Mouse (Mus musculus): ENCODE data around the gene Dmkn.
A peak's percentile ranks its signal among the peaks of the same experiment; 100 is the strongest.

The Dmkn gene

DNA sequence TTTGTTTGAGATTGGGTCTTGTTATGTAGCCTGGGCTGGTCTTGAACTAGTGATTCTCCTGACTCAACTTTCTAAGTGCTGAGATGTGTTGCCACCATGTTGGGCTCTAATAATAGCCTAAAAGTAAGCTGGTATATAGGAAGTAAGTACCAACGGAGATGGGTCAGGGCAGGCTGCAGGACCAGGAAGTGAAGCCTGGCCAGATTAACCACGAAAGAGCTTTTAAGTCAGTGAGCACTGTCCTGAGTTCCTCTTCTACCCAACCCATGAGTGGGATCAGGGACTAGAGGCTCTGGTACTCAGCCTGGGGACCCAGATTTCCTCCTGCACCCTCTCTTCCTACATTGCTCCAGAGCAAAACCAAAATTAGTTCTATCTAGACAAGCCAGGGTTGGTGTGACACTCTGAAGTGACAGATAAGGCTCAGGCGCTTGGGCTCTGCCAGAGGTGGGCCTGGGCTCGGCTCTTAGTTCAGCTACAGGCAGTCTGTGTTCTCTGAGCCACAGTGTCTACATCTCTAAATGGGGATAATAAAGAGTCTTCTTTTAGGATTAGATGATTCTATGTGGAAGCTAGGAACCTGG, 1.7 kb upstream of the Dmkn start:
- no peak for DNase-seq (ENCODE audit: low read depth, low spot score)

DNA sequence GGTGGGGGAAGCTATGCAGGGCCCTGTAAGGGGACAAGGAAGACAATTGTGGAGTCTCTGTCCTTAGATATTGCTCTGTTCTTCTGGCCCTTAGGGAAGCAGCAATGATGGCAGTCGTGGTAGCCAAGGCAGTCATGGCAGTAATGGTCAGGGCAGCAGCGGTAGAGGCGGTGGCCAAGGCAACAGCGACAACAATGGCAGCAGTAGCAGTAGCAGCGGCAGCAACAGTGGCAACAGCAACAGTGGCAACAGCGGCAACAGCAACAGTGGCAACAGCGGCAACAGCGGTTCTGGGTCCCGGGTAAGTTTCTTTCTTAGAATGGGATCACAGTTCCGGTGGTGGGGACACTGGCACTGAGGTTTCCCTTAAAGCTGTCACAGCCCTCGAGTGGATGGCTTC, 1.6 kb downstream of the Dmkn start:
- DNase-seq (ENCODE audit: low read depth, low spot score) = no peak

GRCm38 (mm10) chr7:30766408-30766807, 2.9 kb downstream of the Dmkn start:
- DNase-seq (ENCODE audit: low read depth, low spot score) = no peak

GRCm38 (mm10) chr7:30769236-30769635, 5.7 kb downstream of the Dmkn start:
- DNase-seq (ENCODE audit: low read depth, low spot score) = no peak

DNA sequence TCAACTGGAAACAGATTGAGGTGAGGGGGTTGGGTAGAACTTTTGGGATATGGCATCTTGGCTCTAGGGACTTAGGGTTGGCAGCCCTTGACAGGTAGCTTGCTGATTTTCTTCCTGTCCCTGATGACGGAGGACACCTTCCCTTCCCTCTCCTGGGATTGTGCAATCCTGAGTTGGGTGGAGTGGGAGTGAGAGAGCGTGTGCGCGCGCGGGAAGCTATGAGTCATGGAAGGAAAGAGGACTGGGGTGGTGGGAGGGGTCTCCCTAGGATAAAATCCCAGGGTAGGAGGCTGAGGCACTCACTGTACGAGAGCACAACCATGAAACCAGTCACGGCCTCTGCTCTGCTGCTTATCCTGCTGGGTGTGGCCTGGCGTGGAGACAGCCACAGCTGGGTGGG, 12.5 kb downstream of the Dmkn start:
- no peak for DNase-seq (ENCODE audit: low read depth, low spot score)

DNA sequence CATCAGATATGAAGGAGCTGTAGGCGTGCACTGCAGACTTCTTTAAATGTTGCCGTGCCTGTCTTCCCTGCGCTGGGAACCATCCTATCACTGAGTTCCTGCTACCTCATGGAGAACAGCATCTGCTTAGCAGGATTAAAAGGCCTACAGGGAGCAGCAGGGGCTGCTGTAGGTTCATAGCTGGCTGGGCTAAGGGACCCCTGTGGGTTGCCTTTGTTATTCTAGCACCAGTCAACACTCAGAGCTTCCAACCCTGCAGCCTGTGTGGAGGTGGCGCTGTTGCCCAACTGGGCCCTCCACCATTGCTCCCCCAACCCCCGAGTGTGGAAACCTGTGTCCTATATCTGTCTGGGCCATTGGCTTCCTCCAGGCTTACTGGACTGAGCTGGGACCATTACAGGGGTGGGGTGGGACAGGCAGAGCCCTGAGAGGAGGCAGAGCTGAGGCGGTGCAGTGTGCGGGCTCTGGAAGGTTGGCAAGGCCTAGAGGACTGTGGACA, 13.6 kb downstream of the Dmkn start:
- DNase-seq (ENCODE audit: low read depth, low spot score) = peak; percentile 43

GRCm38 (mm10) chr7:30777911-30778310, 14.4 kb downstream of the Dmkn start:
- no peak for DNase-seq (ENCODE audit: low read depth, low spot score)

GRCm38 (mm10) chr7:30781792-30782191, 18.2 kb downstream of the Dmkn start:
- DNase-seq (ENCODE audit: low read depth, low spot score) = no peak

DNA sequence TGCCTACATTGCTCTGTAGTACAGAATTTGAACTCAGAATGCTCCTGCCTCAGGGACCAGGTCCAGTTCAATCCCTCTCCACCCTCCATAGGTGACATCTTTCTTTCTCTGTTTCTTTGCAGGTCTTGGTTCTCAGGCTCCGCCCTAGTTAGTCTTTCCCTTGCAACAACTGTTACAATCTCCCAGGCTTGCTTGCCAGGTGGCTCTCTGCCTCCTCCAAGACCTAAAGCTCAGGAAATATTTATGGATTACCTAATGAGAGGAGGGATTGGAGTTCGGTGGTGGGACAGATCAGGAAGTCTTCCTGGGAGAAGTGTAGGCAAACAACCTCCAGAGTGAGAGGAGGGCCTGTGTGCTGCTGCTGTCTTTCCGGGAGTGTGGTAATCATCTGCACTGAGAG, 19.1 kb downstream of the Dmkn start:
- no peak for DNase-seq (ENCODE audit: low read depth, low spot score)

- DNase-seq (ENCODE audit: low read depth, low spot score) = no peak
Measured at GRCm38 (mm10) chr7:30785154-30785553, 21.6 kb downstream of the Dmkn start.

DNA sequence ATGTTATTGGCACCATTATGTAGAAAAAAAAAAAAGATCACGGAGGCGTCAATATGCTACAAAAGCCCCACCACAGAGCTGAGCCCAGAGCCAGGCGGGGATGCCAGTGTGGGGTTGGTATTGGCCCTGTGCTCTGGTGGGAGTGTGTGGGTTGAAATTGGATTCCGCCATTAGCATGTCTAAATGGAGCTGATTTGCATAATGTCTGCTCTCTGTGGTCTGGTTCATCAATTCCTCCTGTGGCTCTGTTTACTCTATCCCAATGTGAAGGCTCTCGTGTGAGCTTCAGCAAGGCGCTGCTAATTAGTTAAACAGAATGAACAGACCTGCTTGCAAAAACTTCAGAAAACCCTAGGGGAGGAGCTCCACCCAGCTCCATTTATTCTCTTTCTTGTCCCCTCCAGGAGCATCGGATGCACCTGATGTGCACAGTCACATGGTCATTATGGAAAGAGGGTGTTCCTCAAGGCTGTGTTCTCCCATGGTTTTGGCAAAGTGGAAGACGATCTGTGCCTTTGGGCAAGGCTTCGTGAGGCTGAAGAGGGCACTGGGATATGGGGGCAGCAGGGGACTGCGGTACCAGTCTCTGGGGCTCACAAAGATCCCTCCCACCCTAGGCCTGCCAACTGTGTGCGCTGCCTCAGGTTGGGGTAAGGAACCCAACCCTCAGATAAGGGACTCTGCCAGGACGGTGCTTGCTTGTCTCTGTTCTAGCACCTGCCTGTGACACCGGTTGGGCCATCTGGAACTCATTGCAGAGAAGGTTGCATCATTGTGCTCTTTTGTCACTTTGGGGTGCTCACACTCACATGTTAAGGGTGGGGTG, 22.4 kb downstream of the Dmkn start:
- DNase-seq (ENCODE audit: low read depth, low spot score) = no peak

DNA sequence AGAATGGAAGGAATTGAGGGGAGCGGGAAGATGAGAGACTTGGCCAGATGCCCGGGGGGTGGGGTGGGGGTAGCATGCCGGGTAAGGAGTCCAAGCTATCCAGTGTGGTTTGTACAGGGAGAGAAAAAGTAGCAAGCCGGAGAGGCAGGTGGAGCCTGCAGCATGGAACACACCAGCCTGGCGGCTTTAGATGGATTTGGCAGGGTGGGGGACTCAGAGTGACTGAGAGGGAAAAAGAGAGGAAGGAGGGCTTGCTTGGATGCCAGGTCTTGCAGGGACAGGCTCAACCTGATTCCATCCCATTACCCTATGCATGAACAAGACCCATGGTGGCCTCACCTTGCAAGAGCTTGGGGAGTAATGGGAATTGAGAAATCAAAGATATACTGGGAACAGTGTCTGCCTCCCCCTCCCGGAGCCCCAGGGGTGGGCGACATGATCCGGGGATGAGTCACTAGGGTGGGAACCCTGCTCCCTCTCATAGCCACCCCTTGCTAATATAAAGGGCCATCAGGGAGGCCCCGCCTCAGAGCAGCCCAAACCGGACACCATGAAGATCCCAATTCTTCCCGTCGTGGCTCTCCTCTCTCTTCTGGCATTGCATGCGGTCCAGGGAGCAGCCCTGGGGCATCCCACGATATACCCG, 23.9 kb downstream of the Dmkn start, which contains the start of gene Krtdap:
Krtdap (plus strand) TSS at position 520 of the 646 bp plus-strand sequence.
- no peak for DNase-seq (ENCODE audit: low read depth, low spot score)

- no peak for DNase-seq (ENCODE audit: low read depth, low spot score)
Measured at GRCm38 (mm10) chr7:30790141-30790540, 26.6 kb downstream of the Dmkn start.

DNA sequence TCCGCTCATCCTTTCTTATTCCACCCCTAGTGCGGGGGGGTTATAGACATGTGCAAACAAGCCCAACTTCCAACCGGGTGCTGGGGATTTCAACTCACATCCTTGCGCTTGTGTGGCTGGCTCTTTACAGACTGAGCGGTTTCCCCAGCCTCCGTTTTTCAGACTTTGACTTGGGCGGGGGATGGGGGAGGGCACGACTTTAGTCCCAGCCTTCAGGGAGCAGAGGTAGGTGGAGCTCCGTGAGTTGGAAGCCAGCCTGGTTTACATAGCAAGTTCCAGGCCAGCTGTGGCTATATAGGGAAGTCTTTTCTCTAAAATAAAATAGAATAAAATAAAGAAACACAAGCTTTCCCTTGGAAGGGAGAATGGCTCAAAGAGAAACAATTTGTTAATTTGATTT, 28.4 kb downstream of the Dmkn start:
- no peak for DNase-seq (ENCODE audit: low read depth, low spot score)

DNA sequence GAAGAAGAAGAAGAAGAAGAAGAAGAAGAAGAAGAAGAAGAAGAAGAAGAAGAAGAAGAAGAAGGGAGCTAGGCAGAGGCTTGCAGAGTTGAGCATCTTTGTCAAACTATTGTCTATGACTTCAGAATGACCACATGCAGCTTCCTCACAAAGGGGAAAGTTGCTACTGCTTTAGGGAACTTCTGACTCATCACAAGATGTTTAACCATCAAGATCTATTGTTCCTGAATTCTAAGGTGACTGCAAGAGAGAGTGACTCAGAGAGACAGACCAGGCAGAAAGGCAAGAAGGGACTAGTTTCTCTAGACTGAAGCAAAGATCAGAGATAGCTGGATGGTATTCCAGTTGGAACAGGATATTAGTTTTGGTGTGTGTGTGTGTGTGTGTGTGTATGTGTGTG, 31.4 kb downstream of the Dmkn start:
- no peak for DNase-seq (ENCODE audit: low read depth, low spot score)

GRCm38 (mm10) chr7:30796790-30797189, 33.2 kb downstream of the Dmkn start:
- DNase-seq (ENCODE audit: low read depth, low spot score) = no peak

GRCm38 (mm10) chr7:30800653-30801052, 37.1 kb downstream of the Dmkn start:
- no peak for DNase-seq (ENCODE audit: low read depth, low spot score)

GRCm38 (mm10) chr7:30803256-30803655, 39.7 kb downstream of the Dmkn start:
- DNase-seq (ENCODE audit: low read depth, low spot score) = no peak

DNA sequence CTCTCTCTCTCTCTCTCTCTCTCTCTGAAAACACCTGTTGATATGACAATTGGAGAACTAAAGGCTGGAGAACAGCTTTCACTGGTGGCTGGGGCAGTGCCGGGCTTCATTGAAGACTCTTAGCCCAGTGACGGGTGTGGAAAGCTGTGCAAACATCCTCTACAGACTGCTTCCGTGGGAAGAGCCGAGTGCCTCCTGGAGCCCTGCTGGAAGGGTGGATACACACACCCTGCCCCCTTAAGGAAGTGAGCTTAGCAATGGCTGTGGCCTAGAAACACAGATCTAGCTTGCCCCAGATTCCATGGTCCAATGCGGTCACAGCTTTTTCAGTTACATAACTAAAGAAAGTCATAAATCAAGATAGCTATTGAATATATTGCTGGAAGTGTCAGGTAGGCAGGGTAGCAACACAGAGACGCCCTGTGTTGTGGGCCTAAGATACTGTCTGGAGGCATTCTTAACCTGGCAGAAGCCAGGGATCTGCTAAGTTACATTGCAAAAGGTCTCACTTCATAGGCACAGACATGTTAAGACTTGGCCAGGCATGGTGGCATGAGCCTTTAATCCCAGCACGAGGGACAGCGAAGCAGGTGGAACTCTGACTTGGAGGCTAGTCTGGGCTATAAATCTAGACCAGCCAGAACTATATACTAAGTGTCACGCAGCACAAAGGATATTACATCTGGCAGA, 40.6 kb downstream of the Dmkn start:
- DNase-seq (ENCODE audit: low read depth, low spot score) = no peak

DNA sequence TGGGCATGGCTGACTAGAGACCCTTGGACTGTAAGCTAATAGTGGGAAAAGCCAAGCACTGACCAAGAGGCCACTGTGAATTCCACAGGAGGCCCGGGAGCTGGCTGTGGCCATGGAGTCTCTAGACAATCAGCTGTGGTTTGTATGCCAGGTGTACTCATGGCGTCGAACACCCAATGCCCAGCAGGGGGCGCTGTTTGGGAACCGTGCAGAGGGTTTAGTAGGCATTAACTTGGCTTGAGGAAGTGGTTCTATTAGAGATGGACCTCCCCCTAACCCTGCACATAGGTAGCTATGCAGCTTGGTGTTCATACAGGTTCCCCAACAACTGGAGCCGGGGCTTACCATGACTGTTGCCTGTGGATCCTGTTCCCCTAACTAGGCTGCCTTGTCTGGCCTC, 42.4 kb downstream of the Dmkn start:
- peak; percentile 49 for DNase-seq (ENCODE audit: low read depth, low spot score)

DNA sequence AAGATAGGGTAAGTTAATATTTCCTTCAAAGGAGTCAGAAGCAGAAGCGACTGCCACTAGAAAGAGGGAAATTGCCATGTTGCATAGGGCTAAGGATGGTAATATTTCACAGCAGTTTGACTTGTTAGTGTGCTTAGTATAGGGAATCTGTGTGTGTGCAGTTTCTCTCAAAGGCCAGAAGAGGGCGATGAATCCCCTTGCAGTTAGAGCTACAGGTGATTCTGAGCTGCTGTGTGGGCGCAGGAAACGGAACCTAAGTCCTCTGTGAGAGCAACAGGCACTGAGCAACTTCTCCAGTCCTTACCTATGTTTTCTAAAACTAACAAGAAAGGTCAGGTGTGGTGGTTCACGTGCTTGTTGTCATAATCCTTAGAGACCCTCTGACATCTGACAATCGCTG, 46.8 kb downstream of the Dmkn start:
- DNase-seq (ENCODE audit: low read depth, low spot score) = peak; percentile 71

DNA sequence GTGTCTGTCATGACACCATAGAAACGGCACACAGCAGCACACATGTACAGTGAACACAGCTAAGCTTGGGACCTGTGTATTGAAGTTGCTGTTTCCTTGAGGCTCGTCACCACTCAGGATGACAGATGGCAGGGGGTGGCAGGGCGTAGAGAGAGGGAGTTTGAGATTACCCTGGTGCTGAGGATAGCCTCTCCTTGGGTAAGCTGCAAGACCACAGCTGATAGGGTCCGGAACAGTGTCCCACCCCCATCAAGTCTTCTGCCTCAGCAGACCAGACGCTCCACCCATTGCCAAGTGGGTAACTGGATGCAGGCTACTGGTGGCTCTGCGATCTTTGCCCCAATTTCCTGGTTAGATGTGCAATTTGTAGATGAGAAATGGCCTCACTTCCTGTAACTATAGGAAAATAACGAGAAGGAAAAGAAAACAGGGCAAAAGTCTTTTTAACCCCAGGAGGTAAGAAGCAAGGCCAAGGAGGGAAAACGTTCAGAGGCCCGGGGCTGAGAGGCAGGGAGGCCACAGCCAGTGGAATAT, 48.3 kb downstream of the Dmkn start:
- no peak for DNase-seq (ENCODE audit: low read depth, low spot score)
